Mouse (Mus musculus) kidney, adult 2 months (tissue): ENCODE data around the gene Sgsm2. TPM values are rescaled to one million over a fixed set of nuclear protein-coding genes. Genes with fewer than 3 reads are reported as not detected.

Experiments
- DNase-seq: peaks from one replicate; pipeline ENCODE4 v3.0.0; 2021
- H3K27ac ChIP-seq: fragments of 200-500 bp; 2 replicates; pipeline ENCODE4 v1.5.1; 2012; ENCODE audit warnings: low read depth, low read length, control low read depth, inconsistent platforms; ENCODE audit not compliant: insufficient read depth
- H3K27me3 ChIP-seq: fragments of 200-500 bp; replicated peaks from 2 replicates; pipeline ENCODE4 v1.6.1; 2012; ENCODE audit warnings: mild to moderate bottlenecking, moderate library complexity, low read length, inconsistent platforms; ENCODE audit not compliant: control insufficient read depth, insufficient read depth
- H3K36me3 ChIP-seq: fragments of 200-500 bp; 2 replicates; pipeline ENCODE4 v1.6.1; 2012; ENCODE audit warnings: mild to moderate bottlenecking, moderate library complexity, low read length, inconsistent platforms; ENCODE audit not compliant: control insufficient read depth, insufficient read depth
- H3K4me1 ChIP-seq: fragments of 200-500 bp; 2 replicates; pipeline ENCODE4 v1.6.1; 2011; ENCODE audit warnings: low read length; ENCODE audit not compliant: control insufficient read depth, insufficient read depth
- H3K4me3 ChIP-seq: fragments of 200-500 bp; 2 replicates; pipeline ENCODE4 v1.5.1; 2011; ENCODE audit warnings: mild to moderate bottlenecking, low read depth, low read length, control low read depth; ENCODE audit not compliant: insufficient read depth
- CTCF ChIP-seq: fragments of 200-500 bp; conservative IDR thresholded peaks from 2 replicates; pipeline ENCODE4 v1.5.1; 2011; ENCODE audit warnings: low read depth, mild to moderate bottlenecking, control low read depth, low read length, moderate library complexity, mixed read lengths; ENCODE audit not compliant: insufficient read depth, insufficient read length
- POLR2A ChIP-seq: fragments of 200-500 bp; IDR thresholded peaks from one replicate; pipeline ENCODE4 v1.6.1; 2011; ENCODE audit warnings: low read depth, low read length, control low read depth
- WGBS: fragments of 180-500 bp; shearing (Covaris S2); methylation state at CpG from one replicate; pipeline ENCODE4 v1.1.7; 2018; 5-methylcytosine and 5-hydroxymethylcytosine counted together
- polyA plus RNA-seq: library from polyadenylated mRNA; depleted of rRNA; stranded (reverse); fragments of >200 nt; gene quantifications from 2 replicates; pipeline ENCODE4 v1.2.3, GENCODE M21; 2012; rRNA removed

The Sgsm2 gene
- polyA plus RNA-seq, result 27.5 and 31.0 TPM in 2 replicates

DNA sequence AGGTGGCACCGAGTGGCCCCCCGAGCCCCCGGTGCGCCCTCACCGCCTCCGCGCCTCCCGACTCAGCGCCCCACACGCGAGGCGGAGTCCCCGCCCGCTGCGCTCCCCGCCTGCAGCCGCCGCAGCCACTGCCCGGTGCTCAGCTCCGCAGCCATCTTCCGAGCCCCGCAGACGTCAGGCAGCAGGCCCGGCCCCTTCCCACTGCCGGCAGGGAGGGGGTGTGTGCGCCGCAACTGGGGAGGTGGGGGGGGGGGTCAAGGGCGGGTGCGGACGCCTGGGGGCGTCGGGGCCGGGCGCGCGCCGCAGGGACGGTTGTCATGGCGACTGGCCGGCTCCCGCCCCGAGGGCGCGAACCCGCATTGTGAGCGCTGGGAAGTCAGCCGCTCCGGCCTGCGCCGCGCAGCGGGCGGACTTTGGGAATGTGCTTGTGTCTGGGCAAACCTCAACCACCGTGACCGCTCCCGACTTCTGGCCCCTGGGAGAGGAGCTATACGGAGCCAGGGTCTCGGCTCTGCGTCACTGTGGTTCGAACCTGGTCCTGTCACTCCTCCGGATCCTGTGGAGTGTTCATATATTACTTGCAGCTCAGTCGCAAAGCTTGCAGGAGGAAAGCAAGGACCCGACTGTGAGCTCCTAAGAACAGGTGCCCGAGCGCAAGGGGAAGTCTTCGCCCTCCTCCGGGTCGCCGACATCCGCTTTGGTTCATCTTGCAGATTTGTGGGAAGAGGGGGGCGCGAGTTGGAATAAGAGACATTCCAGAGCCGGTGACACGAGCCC is at the start of gene Sgsm2:
Sgsm2 (minus strand) TSS at position 160 of the 777 bp plus-strand sequence.
- under 1% methylated on average over 72 of the region's 74 CpGs for WGBS
- H3K4me3 ChIP-seq, result peak within 1 kb of the TSS; percentile 86
- peak within 1 kb of the TSS; percentile 96 for H3K27ac ChIP-seq
- peak; percentile 11 for TF ChIP-seq POLR2A
- TF ChIP-seq CTCF, result no peak
- DNase-seq, result peak; percentile 85
- H3K4me1 ChIP-seq, result peaks cover 7% of the 10 kb centered on the region; the same call in 1 of the 2 replicates
- H3K36me3 ChIP-seq, result no peaks in the 10 kb centered on the region; the same call in 1 of the 2 replicates
- no peaks in the 10 kb centered on the region for H3K27me3 ChIP-seq

DNA sequence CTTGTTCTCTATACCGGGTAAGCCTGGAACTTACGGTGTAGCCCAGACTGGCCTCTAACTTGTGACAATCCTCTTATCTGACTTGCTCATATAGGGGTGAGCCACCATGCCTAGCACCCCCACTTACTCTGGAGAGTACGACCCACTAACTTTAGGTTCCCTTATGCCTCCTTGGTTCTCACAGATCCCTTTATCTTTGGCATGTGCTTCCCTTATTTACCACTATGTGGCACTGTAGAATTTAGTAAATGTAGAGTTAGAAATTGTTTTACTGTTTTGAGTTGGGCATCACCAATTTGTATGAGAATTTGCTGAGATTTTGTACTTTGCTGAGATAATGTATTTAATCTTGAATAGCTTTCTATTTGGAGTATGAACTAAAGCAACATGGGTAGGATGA is 49.5 kb upstream of the Sgsm2 start:
- Histone ChIP-seq H3K27me3 (no peaks in the 10 kb centered on the region), H3K4me3 (no peak overlapping the region), H3K36me3 (peaks cover 3% of the 10 kb centered on the region), H3K4me1 (no peaks in the 10 kb centered on the region; the same call in 1 of the 2 replicates), H3K27ac (no peak overlapping the region)
- WGBS, result 71% methylated on average over 3 of the region's 3 CpGs
- no peak for TF ChIP-seq POLR2A
- TF ChIP-seq CTCF, result no peak
- peak; percentile 58 for DNase-seq

DNA sequence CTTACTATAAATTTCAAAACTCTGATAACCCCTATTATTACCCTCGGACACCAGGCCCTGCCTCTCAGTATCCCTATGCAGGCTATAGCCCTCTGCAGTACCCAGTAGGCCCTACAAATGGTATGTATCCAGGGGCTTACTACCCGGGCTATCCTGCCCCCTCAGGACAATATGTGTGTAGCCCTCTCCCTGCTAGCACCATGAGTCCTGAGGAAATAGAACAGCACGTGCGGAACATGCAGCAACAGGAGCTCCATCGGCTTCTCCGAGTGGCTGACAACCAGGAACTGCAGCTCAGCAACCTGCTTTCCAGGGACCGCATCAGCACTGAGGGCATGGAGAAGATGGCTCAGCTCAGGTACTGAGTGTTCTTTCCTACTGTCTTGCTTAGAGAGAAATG is 33.5 kb upstream of the Sgsm2 start:
- 89% methylated on average over 7 of the region's 7 CpGs for WGBS
- H3K4me3 ChIP-seq, result no peak overlapping the region
- no peak overlapping the region for H3K27ac ChIP-seq
- no peak for DNase-seq
- no peak for TF ChIP-seq POLR2A
- TF ChIP-seq CTCF, result no peak
- peaks cover 2% of the 10 kb centered on the region; the same call in 1 of the 2 replicates for H3K4me1 ChIP-seq
- peaks cover 9% of the 10 kb centered on the region for H3K36me3 ChIP-seq
- no peaks in the 10 kb centered on the region for H3K27me3 ChIP-seq

DNA sequence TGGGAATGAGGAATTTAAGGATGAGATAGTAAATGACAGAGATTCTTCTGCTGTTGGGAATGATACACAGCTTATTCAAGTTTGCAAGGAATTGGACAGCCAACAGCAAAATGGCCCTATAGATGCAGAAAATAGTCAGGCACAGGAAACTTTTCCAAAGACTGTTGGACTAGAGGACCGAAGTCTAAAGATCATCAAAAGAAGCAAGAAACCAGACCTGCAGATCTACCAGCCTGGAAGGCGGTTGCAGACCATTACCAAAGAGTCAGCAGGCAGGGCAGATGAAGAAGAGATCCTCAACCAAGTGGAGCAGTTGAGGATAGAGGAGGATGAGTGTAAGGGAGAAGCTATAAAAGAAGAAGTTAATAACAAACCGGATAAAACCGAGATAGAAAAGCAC is 32.3 kb upstream of the Sgsm2 start:
- DNase-seq, result peak; percentile 75
- WGBS, result 51% methylated on average over 4 of the region's 4 CpGs
- H3K27ac ChIP-seq, result peak overlapping the region; percentile 27; the same call in 1 of the 2 replicates
- TF ChIP-seq POLR2A (no peak), CTCF (no peak)
- peaks cover 2% of the 10 kb centered on the region; the same call in 1 of the 2 replicates for H3K4me1 ChIP-seq
- no peaks in the 10 kb centered on the region for H3K27me3 ChIP-seq
- no peak overlapping the region for H3K4me3 ChIP-seq
- peaks cover 3% of the 10 kb centered on the region; the same call in 1 of the 2 replicates for H3K36me3 ChIP-seq

DNA sequence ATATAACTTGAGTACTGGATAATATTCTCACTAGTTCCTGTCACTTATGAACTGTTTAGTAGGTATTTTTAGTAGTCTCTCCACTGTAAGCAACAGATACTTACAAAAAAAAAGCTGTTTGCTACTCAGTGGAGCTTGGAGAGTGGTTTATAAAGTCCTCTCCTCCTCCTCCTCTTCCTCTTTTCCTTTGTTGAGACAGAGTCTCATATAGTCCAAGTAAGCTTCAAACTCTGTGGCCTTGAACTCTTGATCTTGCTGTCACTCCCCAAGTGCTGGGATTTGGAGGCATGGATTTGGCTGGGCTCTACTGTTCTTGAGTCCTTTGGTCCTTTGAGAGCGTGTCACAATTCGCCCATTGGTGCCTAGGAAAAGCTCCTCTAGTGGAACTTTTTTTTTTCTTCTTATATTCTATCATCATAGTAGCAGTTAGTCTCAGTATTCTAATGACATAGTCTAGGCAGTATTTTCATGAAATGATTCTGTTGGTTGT is 30.4 kb upstream of the Sgsm2 start:
- H3K36me3 ChIP-seq, result no peaks in the 10 kb centered on the region
- no peaks in the 10 kb centered on the region for H3K27me3 ChIP-seq
- peak overlapping the region; percentile 51 for H3K27ac ChIP-seq
- DNase-seq, result peak; percentile 16
- H3K4me1 ChIP-seq, result peaks cover 5% of the 10 kb centered on the region; the same call in 1 of the 2 replicates
- TF ChIP-seq POLR2A, result no peak
- no peak for TF ChIP-seq CTCF
- 80% methylated on average over 2 of the region's 2 CpGs for WGBS
- H3K4me3 ChIP-seq, result no peak overlapping the region

DNA sequence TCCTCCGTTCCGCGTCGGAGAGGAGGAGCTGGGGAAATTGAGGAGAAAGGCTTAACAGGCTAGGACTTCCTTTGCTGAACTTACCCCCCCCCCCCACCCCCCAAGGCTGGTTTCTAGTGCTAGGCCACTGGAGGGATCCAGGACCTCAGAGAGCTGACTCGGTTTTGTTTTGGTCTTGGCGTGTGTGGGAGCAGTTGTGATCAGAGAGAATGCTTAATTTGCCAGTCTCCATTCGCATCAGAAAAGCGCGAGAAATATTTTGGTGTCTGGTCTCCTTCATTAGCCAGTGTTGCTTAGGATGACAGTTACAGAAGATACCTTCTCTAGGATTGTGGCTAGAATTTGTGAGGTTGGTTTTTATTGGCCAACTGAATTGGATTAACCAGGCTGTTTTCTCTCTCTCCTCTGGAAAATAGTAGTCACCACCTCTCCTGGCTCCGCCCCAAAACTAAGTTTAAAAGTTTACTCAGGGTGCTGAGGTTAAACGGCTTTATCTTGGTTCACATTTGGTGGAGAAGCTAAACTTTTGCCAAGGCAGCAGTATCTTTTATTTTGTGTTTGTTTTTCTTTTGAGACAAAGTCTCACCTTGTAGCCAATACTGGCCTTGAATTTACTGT is 29.6 kb upstream of the Sgsm2 start:
- H3K36me3 ChIP-seq, result no peaks in the 10 kb centered on the region
- peaks cover 5% of the 10 kb centered on the region; the same call in 1 of the 2 replicates for H3K4me1 ChIP-seq
- peak; percentile 94 for DNase-seq
- WGBS, result 2% methylated on average over 11 of the region's 11 CpGs
- H3K27ac ChIP-seq, result peak overlapping the region; percentile 92
- no peaks in the 10 kb centered on the region for H3K27me3 ChIP-seq
- no peak for TF ChIP-seq CTCF
- TF ChIP-seq POLR2A, result no peak
- peak overlapping the region; percentile 68 for H3K4me3 ChIP-seq

DNA sequence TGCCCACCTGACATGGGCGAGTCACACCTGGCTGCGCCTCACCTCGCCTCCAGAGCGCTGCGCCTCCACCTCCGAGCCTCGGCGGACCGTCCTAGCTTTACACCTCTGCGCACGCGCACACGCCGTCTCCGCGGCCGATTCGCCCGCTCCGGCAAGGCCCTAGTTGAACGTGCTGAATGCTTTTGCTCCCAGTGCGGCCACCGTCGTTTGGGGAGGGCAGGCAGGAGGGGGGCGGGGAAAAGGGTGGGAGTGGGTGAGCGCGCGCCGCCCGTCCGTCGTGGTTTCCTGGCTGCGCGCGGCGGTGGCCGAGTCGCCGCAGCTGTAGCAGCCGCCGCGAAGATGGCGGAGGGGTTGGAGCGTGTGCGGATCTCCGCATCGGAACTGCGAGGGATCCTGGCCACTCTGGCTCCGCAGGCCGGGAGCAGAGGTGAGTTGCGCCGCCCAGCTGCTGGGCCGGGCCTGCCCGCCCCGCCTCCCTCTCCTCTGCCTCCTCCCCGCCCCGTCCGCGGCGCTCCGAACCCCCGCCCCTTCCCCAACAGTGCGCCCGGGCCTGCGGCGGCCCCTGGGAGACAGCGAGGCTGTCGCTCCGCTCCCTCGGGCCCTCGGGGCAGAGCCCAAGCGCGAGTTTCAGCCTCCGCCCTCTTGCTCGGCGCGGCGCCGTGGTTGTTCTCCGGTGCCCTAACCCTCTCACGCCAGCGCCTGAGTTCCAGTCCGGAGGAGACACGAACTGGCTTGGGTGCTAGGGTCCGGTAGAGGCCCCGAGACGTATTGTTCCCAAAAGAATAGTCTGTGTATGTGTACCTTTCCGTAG is 28.9 kb upstream of the Sgsm2 start, which contains the start of the genes Smg6 and Srr:
Smg6 (plus strand) TSS at position 247 of the 811 bp plus-strand sequence.
Srr (minus strand) TSS at position 372 of the 811 bp plus-strand sequence.
- under 1% methylated on average over 83 of the region's 88 CpGs for WGBS
- Histone ChIP-seq H3K27ac (peak within 1 kb of the TSS; percentile 92), H3K36me3 (no peaks in the 10 kb centered on the region), H3K27me3 (no peaks in the 10 kb centered on the region), H3K4me3 (peak within 1 kb of the TSS; percentile 68), H3K4me1 (peaks cover 5% of the 10 kb centered on the region; the same call in 1 of the 2 replicates)
- TF ChIP-seq POLR2A, result peak; percentile 53
- TF ChIP-seq CTCF, result no peak
- peak; percentile 97 for DNase-seq
